In genomic region chr16:30070771-30071191, GRCm38 (mm10) we compare ENCODE assay signal across 8 mouse cellular contexts. TPM values are rescaled to one million over a fixed set of nuclear protein-coding genes. Genes with fewer than 3 reads are reported as not detected.
DNase-seq lines count a peak whose midpoint lies in the region; ATAC-seq and TF ChIP-seq lines count a peak whose summit lies in the region.

No protein-coding gene starts in this region.

- peak overlapping the region; percentile 62 for H3K9ac ChIP-seq in neural tube, embryonic 11.5 days (ENCODE audit: low read length)
- peak overlapping the region; percentile 58 for H3K9ac ChIP-seq in forebrain, embryonic 15.5 days (replicated peaks)
- H3K9ac ChIP-seq in liver, embryonic 14.5 days (replicated peaks) = peak overlapping the region; percentile 16; the same call in 1 of the 2 replicates
- H3K9ac ChIP-seq in stomach, embryonic 15.5 days = peak overlapping the region; percentile 56; the same call in 1 of the 2 replicates

- peak; percentile 44 to 48 for DNase-seq in cerebellum, adult 18-20 months
- no peak for DNase-seq in neural tube, embryonic 11.5 days (ENCODE audit: low spot score)
- no peak for DNase-seq in neural tube, embryonic 10.5 days (ENCODE audit: extremely low spot score, low spot score)
- DNase-seq in liver, embryonic 14.5 days (ENCODE audit: low read depth in 3 of 3, low spot score in 3 of 3) = no peak
- no peak for DNase-seq in adrenal gland, adult (ENCODE audit: inconsistent age in 2 of 2, low spot score in 1 of 2)

- H3K36me3 ChIP-seq in neural tube, embryonic 11.5 days (ENCODE audit: control insufficient read depth, insufficient read depth, low read length) = no peaks in the 10 kb centered on the region
- H3K36me3 ChIP-seq in forebrain, embryonic 15.5 days = no peaks in the 10 kb centered on the region
- H3K36me3 ChIP-seq in liver, embryonic 14.5 days (replicated peaks; ENCODE audit: control insufficient read depth, insufficient read depth, low read depth) = no peaks in the 10 kb centered on the region
- no peaks in the 10 kb centered on the region for H3K36me3 ChIP-seq in stomach, embryonic 15.5 days

- peaks cover 23% of the 10 kb centered on the region for H3K4me1 ChIP-seq in neural tube, embryonic 11.5 days (ENCODE audit: control insufficient read depth, insufficient read depth, low read length)
- H3K4me1 ChIP-seq in forebrain, embryonic 15.5 days = peaks cover 39% of the 10 kb centered on the region
- peaks cover 0 to 2% of the 10 kb centered on the region in 2 experiments; a peak in 1 of 4 replicates for H3K4me1 ChIP-seq in liver, embryonic 14.5 days (replicated peaks; ENCODE audit: control insufficient read depth in 2 of 2, insufficient read depth in 2 of 2, low read length in 1 of 2)
- peaks cover 26% of the 10 kb centered on the region for H3K4me1 ChIP-seq in stomach, embryonic 15.5 days

- TF ChIP-seq EP300 in liver, embryonic 14.5 days (IDR thresholded peaks at IDR 0.05; ENCODE audit: low read depth) = no peak

- TF ChIP-seq CTCF in liver, embryonic 14.5 days (IDR thresholded peaks at IDR 0.05; ENCODE audit: low read depth) = no peak

- peak overlapping the region; percentile 87 for H3K27ac ChIP-seq in neural tube, embryonic 11.5 days (ENCODE audit: low read depth, low read length)
- peak overlapping the region; percentile 63; the same call in 1 of the 2 replicates for H3K27ac ChIP-seq in forebrain, embryonic 15.5 days (replicated peaks)
- no peak overlapping the region for H3K27ac ChIP-seq in liver, embryonic 14.5 days
- H3K27ac ChIP-seq in stomach, embryonic 15.5 days = peak overlapping the region; percentile 99

- peak overlapping the region; percentile 39 for H3K4me3 ChIP-seq in neural tube, embryonic 11.5 days (ENCODE audit: low read depth, low read length)
- peak overlapping the region; percentile 50 for H3K4me3 ChIP-seq in forebrain, embryonic 15.5 days
- peak overlapping the region; percentile 40 to 56 for H3K4me3 ChIP-seq in liver, embryonic 14.5 days (ENCODE audit: insufficient read depth in 1 of 2, low read depth in 2 of 2, low read length in 2 of 2)
- H3K4me3 ChIP-seq in stomach, embryonic 15.5 days (replicated peaks) = peak overlapping the region; percentile 46

- H3K4me2 ChIP-seq in neural tube, embryonic 11.5 days (ENCODE audit: low read depth) = peak overlapping the region; percentile 65
- H3K4me2 ChIP-seq in forebrain, embryonic 15.5 days (replicated peaks) = peak overlapping the region; percentile 94
- H3K4me2 ChIP-seq in liver, embryonic 14.5 days (ENCODE audit: low read depth) = peak overlapping the region; percentile 57
- peak overlapping the region; percentile 86 for H3K4me2 ChIP-seq in stomach, embryonic 15.5 days

- no peaks in the 10 kb centered on the region for H3K9me3 ChIP-seq in neural tube, embryonic 11.5 days (ENCODE audit: control insufficient read depth, low read length)
- no peaks in the 10 kb centered on the region for H3K9me3 ChIP-seq in forebrain, embryonic 15.5 days
- H3K9me3 ChIP-seq in liver, embryonic 14.5 days (ENCODE audit: control insufficient read depth, low read length) = no peaks in the 10 kb centered on the region
- no peaks in the 10 kb centered on the region for H3K9me3 ChIP-seq in stomach, embryonic 15.5 days

- ATAC-seq in cerebellum, adult (ENCODE audit: insufficient number of reproducible peaks, low FRiP score, low TSS enrichment) = no peak
- ATAC-seq in neural tube, embryonic 11.5 days (ENCODE audit: insufficient read depth, low FRiP score, low TSS enrichment) = no peak; the same call in 1 of the 2 replicates
- ATAC-seq in forebrain, embryonic 15.5 days (replicated peaks) = no peak
- ATAC-seq in liver, embryonic 14.5 days (ENCODE audit: insufficient read depth) = no peak
- no peak for ATAC-seq in stomach, embryonic 15.5 days (ENCODE audit: insufficient read depth, low FRiP score, low read depth)

- H3K27me3 ChIP-seq in neural tube, embryonic 11.5 days (ENCODE audit: control insufficient read depth, insufficient read depth, low read length) = peaks cover 11% of the 10 kb centered on the region; the same call in 1 of the 2 replicates
- peaks cover 4% of the 10 kb centered on the region; the same call in 1 of the 2 replicates for H3K27me3 ChIP-seq in forebrain, embryonic 15.5 days
- peaks cover 56% of the 10 kb centered on the region for H3K27me3 ChIP-seq in liver, embryonic 14.5 days (ENCODE audit: control insufficient read depth, insufficient read depth, low read length)
- no peaks in the 10 kb centered on the region for H3K27me3 ChIP-seq in stomach, embryonic 15.5 days (replicated peaks)

- WGBS in neural tube, embryonic 11.5 days = 3% methylated on average over 12 of the region's 12 CpGs
- WGBS in forebrain, embryonic 15.5 days = 8% methylated on average over 12 of the region's 12 CpGs
- WGBS in liver, embryonic 14.5 days (ENCODE audit: insufficient replicate concordance) = 12% methylated on average over 12 of the region's 12 CpGs
- 8% methylated on average over 12 of the region's 12 CpGs for WGBS in stomach, embryonic 15.5 days

RNA-seq across cellular contexts. Expression of gene Hes1, which starts 6.6 kb away (rescaled TPM):
- polyA plus RNA-seq in neural tube, embryonic 11.5 days (2014; fragmentation: Nextera tagmentation; extraction: Ambion mirVana) = 56.8 and 57.3 TPM in 2 replicates
- 16.4 and 18.8 TPM in 2 replicates for polyA plus RNA-seq in forebrain, embryonic 15.5 days (2015; fragmentation: Nextera tagmentation; extraction: Ambion mirVana)
- 5.3 and 9.2 TPM in 2 replicates for polyA plus RNA-seq in liver, embryonic 14.5 days (2012; rRNA removed)
- polyA plus RNA-seq in liver, embryonic 14.5 days (2014; fragmentation: Nextera tagmentation; extraction: Ambion mirVana) = 5.1 and 5.6 TPM in 2 replicates
- 64.4 and 67.1 TPM in 2 replicates for polyA plus RNA-seq in stomach, embryonic 15.5 days (2015; fragmentation: Nextera tagmentation; extraction: Ambion mirVana)

Comparison
In these comparisons a context has a peak if more than half of its experiments do, and no peak if none do; other contexts are left out.
1. DNase-seq: peak in cerebellum, adult 18-20 months (2 of 2); none in neural tube, embryonic 11.5 days (single experiment), neural tube, embryonic 10.5 days (single experiment), liver, embryonic 14.5 days (0 of 3) and adrenal gland, adult (0 of 2).
2. Peak in every context shown above with its lines, with median percentiles within 50 percentile points of each other: H3K4me2 ChIP-seq, H3K4me3 ChIP-seq and H3K9ac ChIP-seq.